Mouse (Mus musculus) erythroblast, embryonic 14.5 days (primary cell): ENCODE results near the gene Fam227a.

ENCODE experiments used
- GATA1 ChIP-seq: IDR thresholded peaks from 2 replicates; pipeline ENCODE4 v1.6.1; 2012; ENCODE audit warnings: low read length, inconsistent platforms, mixed read lengths
- TAL1 ChIP-seq: IDR thresholded peaks from 3 replicates; pipeline ENCODE4 v1.6.1; 2012; ENCODE audit warnings: low read length, inconsistent platforms, mixed read lengths

DNA sequence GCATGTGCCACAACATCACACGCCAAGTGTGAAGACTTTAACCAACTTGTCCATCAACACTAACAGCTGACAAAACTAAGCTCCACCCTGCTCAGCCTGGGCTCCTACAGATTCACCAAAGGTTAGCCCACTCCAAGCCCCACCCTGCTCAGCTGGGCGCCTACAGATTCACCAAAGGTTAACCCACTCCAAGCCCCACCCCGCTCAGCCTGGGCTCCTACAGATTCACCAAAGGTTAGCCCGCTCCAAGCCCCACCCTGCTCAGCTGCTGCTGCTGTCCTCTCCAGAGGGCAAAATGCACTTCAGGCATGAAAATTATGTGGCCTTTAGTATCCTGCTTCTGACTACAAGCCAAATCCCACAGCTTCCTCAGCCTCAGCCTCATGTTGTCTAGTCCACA, 23.2 kb upstream of the Fam227a start:
- TF ChIP-seq GATA1 (no peak), TAL1 (no peak)
